Mouse (Mus musculus) limb, embryonic 12.5 days (tissue): ENCODE data around the gene Zfp579. TPM values are rescaled to one million over a fixed set of nuclear protein-coding genes. Genes with fewer than 3 reads are reported as not detected.
"Not testable (repeated sequence)": the region's sequence is repeated elsewhere in the genome, so short reads cannot be mapped to it uniquely, and the experiment has no call there.

Source experiments
- ATAC-seq: fragments of 200-750 bp; cut with Nextera tagmentation; 2 replicates; pipeline ENCODE4 v1.8.0; 2017; ENCODE audit warnings: low read depth, moderate TSS enrichment; ENCODE audit not compliant: insufficient number of reproducible peaks, insufficient read depth, low FRiP score, low TSS enrichment
- H3K27ac ChIP-seq: fragments of 300-500 bp; sonication (generic); 2 replicates; pipeline ENCODE4 v1.5.1; 2016; ENCODE audit warnings: mild to moderate bottlenecking, moderate library complexity
- H3K27me3 ChIP-seq: fragments of 300-500 bp; sonication (generic); 2 replicates; pipeline ENCODE4 v1.6.1; 2016; ENCODE audit warnings: mild to moderate bottlenecking, moderate library complexity
- H3K36me3 ChIP-seq: fragments of 300-500 bp; sonication (generic); 2 replicates; pipeline ENCODE4 v1.6.1; 2016; ENCODE audit warnings: mild to moderate bottlenecking, moderate library complexity
- H3K4me1 ChIP-seq: fragments of 300-500 bp; sonication (generic); replicated peaks from 2 replicates; pipeline ENCODE4 v1.6.1; 2016
- H3K4me2 ChIP-seq: fragments of 300-500 bp; sonication (generic); 2 replicates; pipeline ENCODE4 v1.6.1; 2016; ENCODE audit warnings: mild to moderate bottlenecking, moderate library complexity
- H3K4me3 ChIP-seq: fragments of 300-500 bp; sonication (generic); replicated peaks from 2 replicates; pipeline ENCODE4 v1.5.1; 2016; ENCODE audit warnings: mild to moderate bottlenecking
- H3K9ac ChIP-seq: fragments of 300-500 bp; sonication (generic); replicated peaks from 2 replicates; pipeline ENCODE4 v1.6.1; 2016; ENCODE audit warnings: mild to moderate bottlenecking, moderate library complexity
- H3K9me3 ChIP-seq: fragments of 300-500 bp; sonication (generic); 2 replicates; pipeline ENCODE4 v1.6.1; 2016; ENCODE audit warnings: mild to moderate bottlenecking, moderate library complexity
- WGBS: fragments of 180-500 bp; shearing (Covaris S2); methylation state at CpG from one replicate; pipeline ENCODE4 v1.1.7; 2016; 5-methylcytosine and 5-hydroxymethylcytosine counted together
- polyA plus RNA-seq: library from polyadenylated mRNA; unstranded; fragments of >200 nt; fragmentation: Nextera tagmentation; extraction: Ambion mirVana; gene quantifications from 2 replicates; pipeline ENCODE4 v1.2.1, GENCODE M21; 2016

Gene Zfp579
- polyA plus RNA-seq, 1 experiment from 2014 or later = 34.0 TPM

GRCm38 (mm10) chr7:5015118-5016001 is 19.4 kb upstream of the Zfp579 start, which contains the start of gene Gm44973:
TSS of gene Gm44973 (plus strand) at chr7:5015496.
- H3K36me3 ChIP-seq = peaks cover 39% of the 10 kb centered on the region
- H3K4me3 ChIP-seq = peak within 1 kb of the TSS; percentile 66
- H3K27ac ChIP-seq = peak within 1 kb of the TSS; percentile 98
- H3K4me1 ChIP-seq = peaks cover 11% of the 10 kb centered on the region
- H3K9ac ChIP-seq = peak within 1 kb of the TSS; percentile 85
- H3K9me3 ChIP-seq = no peaks in the 10 kb centered on the region
- peak; percentile 73 for ATAC-seq
- H3K4me2 ChIP-seq = peak within 1 kb of the TSS; percentile 61
- H3K27me3 ChIP-seq = no peaks in the 10 kb centered on the region
- WGBS = under 1% methylated on average over 72 of the region's 76 CpGs

- H3K27ac ChIP-seq = peak within 1 kb of the TSS; percentile 98
- no peaks in the 10 kb centered on the region for H3K9me3 ChIP-seq
- H3K36me3 ChIP-seq = peaks cover 48% of the 10 kb centered on the region
- H3K9ac ChIP-seq = peak within 1 kb of the TSS; percentile 85
- H3K4me1 ChIP-seq = peaks cover 9% of the 10 kb centered on the region
- H3K4me2 ChIP-seq = peak within 1 kb of the TSS; percentile 61
- H3K4me3 ChIP-seq = peak within 1 kb of the TSS; percentile 66
- under 1% methylated on average over 42 of the region's 42 CpGs for WGBS
- H3K27me3 ChIP-seq = no peaks in the 10 kb centered on the region
- ATAC-seq = peak; percentile 79
These were observed 18.5 kb upstream of the Zfp579 start, which contains the start of the genes Zfp524 and Fiz1 for GRCm38 (mm10) chr7:5014251-5015117. TSS of gene Zfp524 (plus strand) at chr7:5014415. TSS of gene Fiz1 (minus strand) at chr7:5014697.

GRCm38 (mm10) chr7:5012681-5013513 is 16.9 kb upstream of the Zfp579 start:
- H3K9me3 ChIP-seq = peaks cover 7% of the 10 kb centered on the region; the same call in 1 of the 2 replicates
- peaks cover 63% of the 10 kb centered on the region for H3K36me3 ChIP-seq
- H3K4me2 ChIP-seq = peak overlapping the region; percentile 61
- no peaks in the 10 kb centered on the region for H3K27me3 ChIP-seq
- H3K9ac ChIP-seq = no peak overlapping the region
- ATAC-seq = no peak
- WGBS = 92% methylated on average over 27 of the region's 27 CpGs
- H3K4me1 ChIP-seq = 0 out of 2 replicates have a peak, but pooled peaks cover 5% of the 10 kb centered on the region
- 0 out of 2 replicates have a peak overlapping the region, but pooled peaks have one; percentile 66 for H3K4me3 ChIP-seq
- H3K27ac ChIP-seq = no peak overlapping the region

GRCm38 (mm10) chr7:5008229-5008628 is 12.3 kb upstream of the Zfp579 start:
- Histone ChIP-seq H3K27me3 (no peaks in the 10 kb centered on the region), H3K4me3 (no peak overlapping the region), H3K9ac (no peak overlapping the region), H3K4me1 (no peaks in the 10 kb centered on the region), H3K27ac (no peak overlapping the region), H3K4me2 (no peak overlapping the region), H3K9me3 (peaks cover 7% of the 10 kb centered on the region; the same call in 1 of the 2 replicates), H3K36me3 (peaks cover 72% of the 10 kb centered on the region)
- 95% methylated on average over 26 of the region's 26 CpGs for WGBS
- no peak for ATAC-seq

GRCm38 (mm10) chr7:5002876-5003275 is 6.9 kb upstream of the Zfp579 start:
- not testable (repeated sequence) for H3K4me3 ChIP-seq, H3K27me3 ChIP-seq, H3K9me3 ChIP-seq, H3K27ac ChIP-seq, ATAC-seq, H3K4me2 ChIP-seq, H3K4me1 ChIP-seq, H3K9ac ChIP-seq
- WGBS = 71% methylated on average over 8 of the region's 8 CpGs
- H3K36me3 ChIP-seq = peaks cover 18% of the 10 kb centered on the region

GRCm38 (mm10) chr7:4999876-5000275 is 3.9 kb upstream of the Zfp579 start:
- Histone ChIP-seq H3K36me3 (no peaks in the 10 kb centered on the region), H3K4me1 (peaks cover 13% of the 10 kb centered on the region), H3K4me3 (no peak overlapping the region), H3K9me3 (0 out of 2 replicates have a peak, but pooled peaks cover 6% of the 10 kb centered on the region), H3K4me2 (no peak overlapping the region), H3K9ac (no peak overlapping the region), H3K27me3 (peaks cover 5% of the 10 kb centered on the region), H3K27ac (no peak overlapping the region)
- 68% methylated on average over 2 of the region's 2 CpGs for WGBS
- no peak for ATAC-seq

- Histone ChIP-seq H3K4me2 (peak overlapping the region; percentile 83), H3K9ac (peak overlapping the region; percentile 74; the same call in 1 of the 2 replicates), H3K36me3 (peaks cover 24% of the 10 kb centered on the region), H3K4me1 (peaks cover 25% of the 10 kb centered on the region), H3K27ac (no peak overlapping the region), H3K27me3 (peaks cover 33% of the 10 kb centered on the region), H3K4me3 (peak overlapping the region; percentile 59), H3K9me3 (0 out of 2 replicates have a peak, but pooled peaks cover 13% of the 10 kb centered on the region)
- 70% methylated on average over 8 of the region's 8 CpGs for WGBS
- ATAC-seq = no peak
These were observed 976 bp upstream of the Zfp579 start for GRCm38 (mm10) chr7:4996934-4997333.

- no peak overlapping the region for H3K27ac ChIP-seq
- WGBS = 5% methylated on average over 19 of the region's 19 CpGs
- peaks cover 33% of the 10 kb centered on the region for H3K27me3 ChIP-seq
- peaks cover 34% of the 10 kb centered on the region for H3K36me3 ChIP-seq
- H3K9ac ChIP-seq = peak overlapping the region; percentile 74
- H3K4me3 ChIP-seq = peak overlapping the region; percentile 59
- H3K4me2 ChIP-seq = peak overlapping the region; percentile 83
- peaks cover 22% of the 10 kb centered on the region for H3K9me3 ChIP-seq
- peak; percentile 75 for ATAC-seq
- H3K4me1 ChIP-seq = peaks cover 25% of the 10 kb centered on the region
These were observed 523 bp downstream of the Zfp579 start for GRCm38 (mm10) chr7:4995268-4996002.

GRCm38 (mm10) chr7:4993999-4994788 is 1.8 kb downstream of the Zfp579 start:
- peak overlapping the region; percentile 42 for H3K9ac ChIP-seq

More at GRCm38 (mm10) chr7:4993999-4994788, 1.8 kb downstream of the Zfp579 start:
- Histone ChIP-seq H3K4me2 (peak overlapping the region; percentile 83), H3K36me3 (peaks cover 34% of the 10 kb centered on the region), H3K4me1 (peaks cover 25% of the 10 kb centered on the region), H3K9me3 (peaks cover 26% of the 10 kb centered on the region), H3K4me3 (peak overlapping the region; percentile 59), H3K27ac (no peak overlapping the region), H3K27me3 (peaks cover 33% of the 10 kb centered on the region)
- WGBS = 50% methylated on average over 59 of the region's 59 CpGs
- ATAC-seq = no peak
